Mouse (Mus musculus) midbrain, embryonic 13.5 days (tissue): ENCODE results near the gene Slc12a6. TPM values are rescaled to one million over a fixed set of nuclear protein-coding genes. Genes with fewer than 3 reads are reported as not detected.

Experiments
- ATAC-seq: fragments of 200-750 bp; cut with Nextera tagmentation; 2 replicates; pipeline ENCODE4 v1.8.0; 2017; ENCODE audit warnings: mild to moderate bottlenecking, moderate TSS enrichment, moderate library complexity
- H3K27ac ChIP-seq: fragments of 300-500 bp; sonication (generic); 2 replicates; pipeline ENCODE4 v1.5.1; 2015; ENCODE audit warnings: inconsistent platforms, mild to moderate bottlenecking, moderate library complexity
- H3K27me3 ChIP-seq: fragments of 300-500 bp; sonication (generic); 2 replicates; pipeline ENCODE4 v1.6.1; 2015; ENCODE audit warnings: mild to moderate bottlenecking, inconsistent platforms
- H3K36me3 ChIP-seq: fragments of 300-500 bp; sonication (generic); 2 replicates; pipeline ENCODE4 v1.6.1; 2015; ENCODE audit warnings: mild to moderate bottlenecking, inconsistent platforms
- H3K4me1 ChIP-seq: fragments of 300-500 bp; sonication (generic); replicated peaks from 2 replicates; pipeline ENCODE4 v1.6.1; 2015; ENCODE audit warnings: inconsistent platforms
- H3K4me2 ChIP-seq: fragments of 300-500 bp; sonication (generic); replicated peaks from 2 replicates; pipeline ENCODE4 v1.6.1; 2015; ENCODE audit warnings: moderate library complexity, mild to moderate bottlenecking, inconsistent platforms
- H3K4me3 ChIP-seq: fragments of 300-500 bp; sonication (generic); replicated peaks from 2 replicates; pipeline ENCODE4 v1.5.1; 2015; ENCODE audit warnings: mild to moderate bottlenecking, inconsistent platforms
- H3K9ac ChIP-seq: fragments of 300-500 bp; sonication (generic); replicated peaks from 2 replicates; pipeline ENCODE4 v1.6.1; 2015; ENCODE audit warnings: mild to moderate bottlenecking, inconsistent platforms
- H3K9me3 ChIP-seq: fragments of 300-500 bp; sonication (generic); 2 replicates; pipeline ENCODE4 v1.6.1; 2016; ENCODE audit warnings: mild to moderate bottlenecking, inconsistent platforms
- WGBS: fragments of 180-500 bp; shearing (Covaris S2); methylation state at CpG from one replicate; pipeline ENCODE4 v1.1.7; 2015; 5-methylcytosine and 5-hydroxymethylcytosine counted together
- polyA plus RNA-seq: library from polyadenylated mRNA; unstranded; fragments of >200 nt; fragmentation: Nextera tagmentation; extraction: Ambion mirVana; gene quantifications from 2 replicates; pipeline ENCODE4 v1.2.1, GENCODE M21; 2015

The Slc12a6 gene
- 16.4 TPM in 2 replicates for polyA plus RNA-seq

DNA sequence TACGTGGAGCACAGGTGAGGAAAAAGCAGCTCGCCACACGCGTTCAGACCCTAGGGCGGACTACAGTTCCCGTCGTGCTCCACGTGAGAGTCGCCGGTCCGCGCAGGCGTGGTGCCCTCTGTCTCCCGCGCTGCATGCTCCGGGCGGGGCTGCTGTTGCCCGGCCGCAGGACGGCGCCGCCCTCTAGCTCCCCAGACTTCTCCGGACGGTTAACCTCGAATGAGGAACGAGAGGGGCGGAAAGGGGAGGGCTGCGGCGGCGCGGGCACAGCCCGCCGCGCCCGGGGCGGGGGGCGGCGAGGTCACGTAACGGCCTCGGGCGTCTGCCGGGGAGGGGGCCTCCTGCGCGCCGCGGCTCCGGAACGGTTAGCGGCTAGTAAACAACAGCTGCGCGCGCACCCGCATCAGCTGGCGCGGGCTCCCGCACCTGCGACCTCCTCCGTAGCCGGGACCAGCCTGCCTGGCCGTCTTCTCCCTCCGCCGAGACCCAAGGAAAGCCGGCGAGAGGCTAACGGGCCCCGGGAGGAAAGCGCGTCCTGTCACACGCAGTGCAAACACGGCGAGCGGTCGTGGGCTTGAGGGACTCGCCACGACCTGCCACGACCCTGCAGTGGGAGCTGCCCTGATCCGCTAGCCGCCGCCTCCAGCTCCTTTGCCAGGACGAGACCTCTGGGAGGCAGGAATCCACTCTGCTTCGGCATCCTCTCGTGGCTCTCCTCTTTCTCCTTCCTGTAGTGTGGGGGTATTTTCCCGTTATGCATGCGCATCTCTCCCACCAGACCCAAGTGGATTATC is at the start of gene Slc12a6:
Gene Slc12a6 (plus strand): TSS at position 378 of the 794 bp plus-strand sequence.
- ATAC-seq, result peak; percentile 96
- Histone ChIP-seq H3K9ac (peak within 1 kb of the TSS; percentile 87), H3K36me3 (no peaks in the 10 kb centered on the region), H3K4me2 (peak within 1 kb of the TSS; percentile 89), H3K4me1 (peaks cover 59% of the 10 kb centered on the region), H3K4me3 (peak within 1 kb of the TSS; percentile 86), H3K9me3 (no peaks in the 10 kb centered on the region), H3K27ac (peak within 1 kb of the TSS; percentile 93), H3K27me3 (no peaks in the 10 kb centered on the region)
- under 1% methylated on average over 67 of the region's 85 CpGs for WGBS

DNA sequence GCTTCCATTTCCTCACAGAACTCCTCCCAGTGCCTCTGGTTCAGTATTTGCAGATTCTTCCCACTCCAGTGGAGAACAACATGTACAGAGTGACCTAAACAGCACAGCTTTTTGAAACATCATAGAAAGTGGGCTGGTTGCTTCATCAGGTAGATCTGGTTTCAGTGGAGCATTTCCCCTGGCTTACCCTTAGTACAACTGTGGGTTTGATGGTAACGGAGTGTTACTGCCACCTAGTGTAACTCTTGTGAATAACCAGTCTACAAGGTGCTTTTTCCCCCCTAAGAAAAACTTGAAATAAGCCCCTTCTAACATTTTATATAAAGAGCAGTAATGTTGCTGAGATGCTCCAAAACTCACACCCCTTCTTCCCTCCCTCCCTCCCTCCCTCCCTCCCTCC is 49.6 kb upstream of the Slc12a6 start:
- no peaks in the 10 kb centered on the region for H3K36me3 ChIP-seq
- ATAC-seq, result peak; percentile 63
- H3K4me2 ChIP-seq, result no peak overlapping the region
- H3K9ac ChIP-seq, result no peak overlapping the region
- no peak overlapping the region for H3K27ac ChIP-seq
- WGBS, result 13% methylated on average over 1 of the region's 1 CpGs
- H3K27me3 ChIP-seq, result no peaks in the 10 kb centered on the region
- H3K4me1 ChIP-seq, result no peaks in the 10 kb centered on the region
- H3K4me3 ChIP-seq, result no peak overlapping the region
- H3K9me3 ChIP-seq, result no peaks in the 10 kb centered on the region

DNA sequence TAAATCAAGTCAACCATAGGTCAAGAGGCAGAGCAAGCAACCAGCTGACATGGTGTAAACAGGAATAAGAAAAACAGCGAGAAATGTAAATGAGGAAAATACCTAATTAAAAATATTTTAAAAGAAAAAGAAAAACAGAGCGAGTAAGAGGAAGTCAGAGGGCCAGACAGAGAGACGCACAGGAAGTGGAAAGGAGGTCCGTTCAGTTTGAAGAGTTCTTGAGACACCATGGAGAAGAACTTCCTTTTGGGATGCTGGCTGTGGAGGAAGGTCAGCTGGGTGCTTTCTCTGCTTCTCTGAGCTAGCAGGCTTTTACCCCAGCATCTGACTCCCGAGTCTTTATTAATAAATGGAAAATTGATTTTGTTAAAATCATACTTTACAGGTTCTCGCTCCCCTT is 48.0 kb upstream of the Slc12a6 start:
- H3K4me2 ChIP-seq, result no peak overlapping the region

GRCm38 (mm10) chr2:112220880-112221279 is 44.7 kb upstream of the Slc12a6 start:
- ATAC-seq, result no peak
- H3K27me3 ChIP-seq, result no peaks in the 10 kb centered on the region
- H3K4me1 ChIP-seq, result no peaks in the 10 kb centered on the region
- no peak overlapping the region for H3K4me3 ChIP-seq
- no peaks in the 10 kb centered on the region for H3K9me3 ChIP-seq
- WGBS, result 89% methylated on average over 5 of the region's 5 CpGs
- H3K36me3 ChIP-seq, result no peaks in the 10 kb centered on the region
- no peak overlapping the region for H3K4me2 ChIP-seq
- H3K27ac ChIP-seq, result no peak overlapping the region
- no peak overlapping the region for H3K9ac ChIP-seq

More for the DNA sequence above, 48.0 kb upstream of the Slc12a6 start:
- H3K27me3 ChIP-seq, result no peaks in the 10 kb centered on the region
- H3K4me1 ChIP-seq, result no peaks in the 10 kb centered on the region
- ATAC-seq, result no peak
- 80% methylated on average over 6 of the region's 6 CpGs for WGBS
- H3K9ac ChIP-seq, result no peak overlapping the region
- no peaks in the 10 kb centered on the region for H3K36me3 ChIP-seq
- H3K4me3 ChIP-seq, result no peak overlapping the region
- no peak overlapping the region for H3K27ac ChIP-seq
- H3K9me3 ChIP-seq, result no peaks in the 10 kb centered on the region

DNA sequence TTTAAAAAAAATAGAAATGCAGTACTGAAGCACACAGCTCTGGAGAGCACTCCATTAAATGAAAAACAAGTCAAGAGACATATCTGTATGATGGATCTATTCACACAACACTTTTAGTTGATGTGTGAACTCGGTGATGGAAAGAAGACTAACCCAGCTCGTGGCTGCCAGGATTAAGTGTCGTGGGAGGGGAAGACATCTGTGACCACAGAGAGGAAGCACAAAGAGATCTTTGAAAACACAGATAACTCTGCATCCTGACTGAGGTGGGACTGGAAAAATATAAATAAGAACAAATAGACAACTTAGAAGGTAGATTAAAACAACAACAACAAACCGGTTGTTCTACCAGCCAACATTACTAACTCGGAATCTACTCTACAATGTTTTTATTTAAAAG is 43.0 kb upstream of the Slc12a6 start:
- H3K4me1 ChIP-seq, result no peaks in the 10 kb centered on the region
- WGBS, result 81% methylated on average over 5 of the region's 5 CpGs
- no peak overlapping the region for H3K9ac ChIP-seq
- H3K4me3 ChIP-seq, result no peak overlapping the region
- H3K4me2 ChIP-seq, result no peak overlapping the region
- no peaks in the 10 kb centered on the region for H3K36me3 ChIP-seq
- H3K9me3 ChIP-seq, result no peaks in the 10 kb centered on the region
- no peak overlapping the region for H3K27ac ChIP-seq
- no peak for ATAC-seq
- H3K27me3 ChIP-seq, result no peaks in the 10 kb centered on the region

DNA sequence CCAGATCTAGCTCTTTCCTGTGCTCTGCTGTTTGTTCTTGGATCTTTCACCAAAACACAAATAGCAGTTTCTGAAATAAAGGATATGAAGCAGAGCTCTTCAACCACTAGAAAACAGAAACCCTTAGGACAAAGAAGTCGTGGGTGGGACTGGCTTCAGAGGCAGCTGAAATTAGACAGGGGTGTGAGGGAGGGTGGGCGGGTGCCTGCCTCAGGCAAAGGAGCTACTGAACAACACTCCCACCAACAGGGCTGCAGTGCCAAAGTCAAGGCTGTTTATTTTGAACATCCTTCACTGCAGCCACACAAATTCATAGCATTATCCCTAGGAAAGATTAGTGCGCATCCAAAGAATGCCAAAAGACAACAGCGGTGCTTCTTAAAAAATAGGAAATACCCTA is 41.3 kb upstream of the Slc12a6 start:
- ATAC-seq, result no peak
- Histone ChIP-seq H3K9me3 (no peaks in the 10 kb centered on the region), H3K27ac (no peak overlapping the region), H3K4me1 (no peaks in the 10 kb centered on the region), H3K36me3 (no peaks in the 10 kb centered on the region), H3K4me3 (no peak overlapping the region), H3K27me3 (no peaks in the 10 kb centered on the region), H3K4me2 (no peak overlapping the region), H3K9ac (no peak overlapping the region)
- WGBS, result 69% methylated on average over 4 of the region's 4 CpGs

- no peak overlapping the region for H3K27ac ChIP-seq
- H3K27me3 ChIP-seq, result no peaks in the 10 kb centered on the region
- no peaks in the 10 kb centered on the region for H3K4me1 ChIP-seq
- H3K36me3 ChIP-seq, result no peaks in the 10 kb centered on the region
- H3K9me3 ChIP-seq, result no peaks in the 10 kb centered on the region
- H3K4me2 ChIP-seq, result no peak overlapping the region
- WGBS, result 91% methylated on average over 1 of the region's 1 CpGs
- no peak overlapping the region for H3K9ac ChIP-seq
- ATAC-seq, result no peak
- H3K4me3 ChIP-seq, result no peak overlapping the region
Measured at GRCm38 (mm10) chr2:112232623-112233022, 33.0 kb upstream of the Slc12a6 start.

DNA sequence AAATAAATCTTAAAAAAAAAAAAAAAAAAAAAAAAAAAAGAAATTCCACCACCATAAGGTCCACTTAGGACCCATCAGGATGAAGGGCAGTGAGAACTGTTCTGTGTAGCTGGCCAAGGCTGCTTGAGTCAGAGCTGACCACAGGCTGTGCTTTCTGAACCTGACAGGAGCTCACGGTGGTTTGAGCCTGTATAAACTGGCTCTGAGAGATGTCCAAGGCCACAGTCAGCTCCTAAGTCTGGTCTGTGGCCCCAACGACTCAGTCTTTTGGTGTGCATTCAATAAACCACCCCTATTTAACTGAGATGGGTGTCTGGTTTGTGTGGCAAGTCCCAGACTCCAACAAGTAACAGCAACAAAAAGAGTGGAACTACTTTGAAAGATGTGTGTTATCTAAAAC is 29.0 kb upstream of the Slc12a6 start:
- Histone ChIP-seq H3K4me1 (peaks cover 11% of the 10 kb centered on the region), H3K4me3 (no peak overlapping the region), H3K36me3 (no peaks in the 10 kb centered on the region), H3K27me3 (0 out of 2 replicates have a peak, but pooled peaks cover 2% of the 10 kb centered on the region), H3K9me3 (no peaks in the 10 kb centered on the region), H3K27ac (no peak overlapping the region), H3K4me2 (no peak overlapping the region), H3K9ac (no peak overlapping the region)
- no peak for ATAC-seq
- 77% methylated on average over 2 of the region's 2 CpGs for WGBS

- 8% methylated on average over 4 of the region's 4 CpGs for WGBS
- H3K9ac ChIP-seq, result no peak overlapping the region
- ATAC-seq, result no peak
- H3K27me3 ChIP-seq, result 0 out of 2 replicates have a peak, but pooled peaks cover 2% of the 10 kb centered on the region
- H3K36me3 ChIP-seq, result peaks cover under 1% of the 10 kb centered on the region; the same call in 1 of the 2 replicates
- H3K27ac ChIP-seq, result no peak overlapping the region
- no peaks in the 10 kb centered on the region for H3K9me3 ChIP-seq
- H3K4me3 ChIP-seq, result no peak overlapping the region
- H3K4me1 ChIP-seq, result peaks cover 11% of the 10 kb centered on the region
- no peak overlapping the region for H3K4me2 ChIP-seq
Measured at GRCm38 (mm10) chr2:112238006-112238405, 27.6 kb upstream of the Slc12a6 start.

DNA sequence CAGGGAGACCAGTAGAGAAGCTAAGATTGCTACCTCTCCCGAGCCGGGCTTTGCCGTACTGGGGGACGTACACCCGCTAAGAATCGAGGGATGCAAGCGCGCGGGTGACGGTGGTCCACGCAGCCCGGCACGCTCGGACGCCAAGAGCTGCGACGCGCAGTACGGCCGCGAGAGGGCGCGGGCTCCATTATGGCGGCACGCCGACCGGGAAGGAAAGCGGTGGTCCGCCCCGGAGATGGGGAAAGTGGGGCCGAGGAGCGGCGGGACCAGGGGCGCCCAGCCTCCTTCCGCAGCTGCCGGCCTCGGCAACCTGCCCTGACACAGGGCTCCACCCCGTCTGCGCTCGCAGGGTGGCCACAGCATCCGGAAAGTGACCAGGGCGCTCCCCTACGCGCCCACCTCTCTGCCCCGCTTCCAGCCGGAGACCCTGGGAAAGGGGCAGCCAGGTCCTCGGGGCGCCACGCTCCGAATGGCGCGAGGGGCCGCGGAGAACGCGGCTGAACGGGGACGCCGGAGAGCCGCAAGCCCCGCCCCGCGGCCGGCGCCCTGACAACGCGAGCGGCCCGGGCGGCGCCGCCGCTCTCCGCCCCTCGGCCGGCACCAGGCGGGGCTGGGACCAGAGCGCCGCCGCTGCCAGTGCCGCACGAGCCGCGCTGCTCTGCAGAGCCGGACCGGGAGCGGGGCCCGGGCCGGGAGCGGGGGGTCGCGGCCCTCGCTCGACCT is 26.3 kb upstream of the Slc12a6 start, which contains the start of gene Lpcat4:
Gene Lpcat4 (plus strand): TSS at position 257 of the 723 bp plus-strand sequence.
- H3K9me3 ChIP-seq, result no peaks in the 10 kb centered on the region
- peak within 1 kb of the TSS; percentile 83 for H3K4me2 ChIP-seq
- peaks cover 11% of the 10 kb centered on the region for H3K4me1 ChIP-seq
- peak within 1 kb of the TSS; percentile 99 for H3K27ac ChIP-seq
- peak; percentile 91 for ATAC-seq
- H3K4me3 ChIP-seq, result peak within 1 kb of the TSS; percentile 83
- H3K9ac ChIP-seq, result peak within 1 kb of the TSS; percentile 86
- H3K36me3 ChIP-seq, result peaks cover 12% of the 10 kb centered on the region
- 0 out of 2 replicates have a peak, but pooled peaks cover 2% of the 10 kb centered on the region for H3K27me3 ChIP-seq
- 0% methylated on average over 57 of the region's 94 CpGs for WGBS

DNA sequence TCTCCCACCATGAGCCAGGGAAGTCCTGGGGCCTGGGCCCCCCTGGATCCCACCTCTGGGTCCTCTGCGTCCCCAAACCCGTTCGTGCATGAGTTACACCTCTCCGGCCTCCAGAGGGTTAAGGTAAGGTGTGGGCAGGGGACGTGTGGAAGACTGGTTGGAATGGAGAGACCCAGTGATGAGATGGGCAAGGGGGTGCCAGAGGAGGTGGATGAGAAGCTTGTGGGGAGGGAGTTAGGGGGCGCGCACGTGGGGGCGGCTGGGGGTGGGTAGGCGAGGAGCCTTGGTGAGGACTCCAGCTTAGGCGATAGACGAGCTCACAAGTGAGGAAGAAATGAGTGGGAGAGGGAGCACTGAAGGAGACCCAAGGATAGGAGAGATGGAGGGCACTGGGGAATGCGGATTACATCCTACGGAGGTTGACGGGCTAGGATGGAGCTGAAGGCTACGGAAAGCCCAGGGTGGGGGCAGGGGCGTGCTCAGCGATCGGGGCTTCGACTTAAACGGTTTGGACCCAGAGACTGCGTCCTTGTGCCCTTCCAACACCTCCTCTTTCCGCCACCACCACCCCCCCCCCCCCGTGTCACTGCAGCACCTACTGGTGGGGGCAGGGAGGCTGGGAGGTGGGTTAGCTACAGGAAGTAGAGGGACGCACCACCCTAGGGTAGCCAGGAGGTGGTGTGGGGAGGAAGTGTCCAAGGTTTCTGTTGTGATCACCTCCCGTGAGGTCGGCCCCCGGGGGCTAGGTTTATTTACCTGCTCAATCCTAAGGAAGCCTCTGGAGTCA is 25.5 kb upstream of the Slc12a6 start:
- Histone ChIP-seq H3K27me3 (0 out of 2 replicates have a peak, but pooled peaks cover 2% of the 10 kb centered on the region), H3K4me1 (peaks cover 11% of the 10 kb centered on the region), H3K9ac (peak overlapping the region; percentile 86), H3K4me2 (peak overlapping the region; percentile 83), H3K9me3 (no peaks in the 10 kb centered on the region), H3K36me3 (peaks cover 18% of the 10 kb centered on the region), H3K4me3 (peak overlapping the region; percentile 83), H3K27ac (peak overlapping the region; percentile 99)
- ATAC-seq, result peak; percentile 78
- WGBS, result under 1% methylated on average over 28 of the region's 28 CpGs
